Mouse (Mus musculus): ENCODE measurements around the gene Wfdc17.
A peak's percentile ranks its signal among the peaks of the same experiment; 100 is the strongest.

The Wfdc17 gene

DNA sequence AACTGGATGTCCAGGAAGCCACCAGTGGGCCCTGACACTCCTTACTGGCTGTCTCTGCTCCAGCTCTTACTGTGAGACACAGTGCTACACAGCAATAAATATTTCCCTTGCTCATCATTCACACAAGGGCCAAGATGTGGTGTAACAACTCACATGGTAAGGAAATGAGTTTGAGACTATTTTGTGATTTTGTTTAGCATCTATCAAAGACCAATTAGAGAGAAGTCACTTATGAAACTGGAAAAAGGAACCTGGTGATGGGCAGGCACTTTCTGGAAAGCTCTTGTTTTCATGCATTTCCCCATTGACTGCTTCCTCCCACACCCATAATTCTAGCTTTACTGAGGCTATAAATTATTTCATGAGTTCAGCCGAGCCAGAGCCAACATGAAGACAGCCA is at the start of gene Wfdc17:
Wfdc17 (plus strand) TSS at position 287 of the 400 bp plus-strand sequence.
- DNase-seq (ENCODE audit: low spot score), result no peak

DNA sequence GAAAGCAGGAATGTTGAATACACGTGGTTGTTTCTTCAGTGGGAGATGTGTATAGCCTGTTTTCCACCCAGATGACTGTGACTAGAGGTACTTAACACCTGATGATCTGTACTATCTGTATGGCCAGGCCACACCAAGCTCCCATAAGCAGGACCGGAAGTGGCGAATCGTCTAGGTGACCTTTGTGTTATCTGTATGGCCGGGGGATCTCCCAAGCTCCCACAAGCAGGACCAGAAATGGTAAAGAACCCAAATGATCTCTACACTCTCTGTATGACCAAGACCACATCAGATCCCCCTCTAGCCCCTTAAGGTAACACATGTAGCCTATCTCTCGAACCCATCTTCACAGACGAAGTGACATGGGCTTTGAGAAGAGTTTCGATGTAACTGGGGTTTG is 49.2 kb upstream of the Wfdc17 start:
- DNase-seq (ENCODE audit: low spot score), result no peak

DNA sequence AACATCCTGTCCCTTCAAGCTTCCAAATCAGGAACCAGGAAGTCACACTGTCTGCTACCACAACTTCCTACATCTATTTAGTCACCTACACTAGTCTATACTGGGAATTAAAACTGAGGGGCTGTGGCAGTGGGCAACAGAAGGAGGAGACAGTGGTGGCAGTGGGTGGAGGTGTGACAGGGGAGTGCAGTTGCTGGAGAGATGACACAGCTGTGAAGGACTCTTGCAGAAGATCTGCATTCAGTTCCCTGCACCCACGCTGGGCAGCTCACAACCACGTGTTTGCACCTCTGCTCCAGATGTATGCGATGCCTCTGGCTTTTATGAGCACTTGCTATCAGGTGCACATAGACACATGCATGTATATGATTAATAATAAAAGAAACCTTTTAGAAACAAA is 46.3 kb upstream of the Wfdc17 start:
- no peak for DNase-seq (ENCODE audit: low spot score)

DNA sequence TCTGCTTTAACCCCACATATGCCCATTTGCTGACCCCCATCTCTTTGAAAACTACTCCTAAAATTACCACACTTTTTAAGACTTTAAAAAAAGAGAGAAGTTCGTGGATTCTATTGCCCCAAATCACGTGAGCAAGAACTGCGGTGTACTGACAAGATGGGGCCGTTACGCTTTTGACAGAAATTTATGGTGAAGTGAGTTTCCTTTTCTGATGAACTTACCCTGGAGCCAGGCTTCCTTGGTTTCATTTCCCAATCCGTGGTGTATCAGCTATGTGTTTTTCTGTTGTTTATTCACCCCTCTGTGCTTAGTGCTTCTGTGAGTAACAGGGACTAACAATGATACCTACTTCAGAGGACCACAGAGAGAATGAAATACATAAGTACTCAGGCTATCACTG is 45.0 kb upstream of the Wfdc17 start:
- no peak for DNase-seq (ENCODE audit: low spot score)

DNA sequence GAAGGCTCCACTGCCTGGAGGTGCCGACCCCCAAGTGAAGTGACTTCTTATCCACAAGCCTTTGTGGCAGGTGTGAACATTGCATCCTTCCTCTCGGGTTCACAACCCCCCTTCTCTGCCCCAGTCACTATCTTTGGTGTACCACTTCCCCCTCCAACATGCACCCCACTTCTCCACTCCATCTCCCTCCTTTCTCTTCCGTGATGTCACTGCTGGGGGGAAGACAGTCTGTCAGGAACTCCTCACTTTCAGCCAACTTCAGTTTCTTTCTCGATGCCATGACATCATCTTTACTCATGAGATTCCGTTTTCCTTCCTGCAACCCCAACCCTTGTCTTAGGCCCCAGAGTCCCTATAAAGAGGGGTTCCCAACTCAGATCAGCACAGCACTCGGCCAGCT is 41.6 kb upstream of the Wfdc17 start, which contains the start of gene Ccl4:
Ccl4 (plus strand) TSS at position 381 of the 400 bp plus-strand sequence.
- DNase-seq (ENCODE audit: low spot score), result no peak

DNA sequence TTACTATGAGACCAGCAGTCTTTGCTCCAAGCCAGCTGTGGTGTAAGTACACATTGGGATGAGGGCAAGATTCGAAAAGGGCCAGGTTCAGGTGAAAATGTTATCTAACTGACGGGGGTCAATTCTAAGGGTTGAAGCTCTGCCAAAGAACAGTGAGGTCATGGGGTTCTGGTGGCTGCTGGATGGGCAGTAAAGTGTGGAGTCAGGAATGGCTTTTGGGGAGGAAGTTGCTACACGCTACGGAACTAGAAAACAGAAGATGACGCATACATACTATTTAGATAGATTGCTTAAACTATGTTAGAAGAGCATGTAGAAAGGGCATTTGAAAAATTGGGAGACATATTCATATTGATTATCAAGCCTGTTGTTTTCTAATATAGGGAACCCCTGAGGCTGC is 40.3 kb upstream of the Wfdc17 start:
- no peak for DNase-seq (ENCODE audit: low spot score)

DNA sequence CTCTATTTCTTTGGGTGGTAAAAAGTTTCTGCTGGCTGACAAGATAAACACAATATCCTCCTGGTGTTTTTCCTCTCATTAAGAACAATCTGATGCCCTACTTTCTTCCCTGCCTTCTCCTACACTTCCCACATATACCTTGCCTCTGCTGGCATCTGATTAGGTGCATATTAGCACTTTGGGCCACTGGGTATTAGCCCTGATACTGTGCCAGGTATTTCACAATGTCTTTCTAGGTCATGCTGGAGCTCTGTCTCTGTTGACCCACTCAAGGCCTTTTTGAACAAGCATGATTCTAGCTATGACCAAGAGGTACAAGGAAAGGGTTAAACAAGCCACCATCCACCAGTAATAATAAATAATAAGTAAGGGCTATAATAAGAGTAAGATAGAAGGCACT is 32.0 kb upstream of the Wfdc17 start:
- no peak for DNase-seq (ENCODE audit: low spot score)

DNA sequence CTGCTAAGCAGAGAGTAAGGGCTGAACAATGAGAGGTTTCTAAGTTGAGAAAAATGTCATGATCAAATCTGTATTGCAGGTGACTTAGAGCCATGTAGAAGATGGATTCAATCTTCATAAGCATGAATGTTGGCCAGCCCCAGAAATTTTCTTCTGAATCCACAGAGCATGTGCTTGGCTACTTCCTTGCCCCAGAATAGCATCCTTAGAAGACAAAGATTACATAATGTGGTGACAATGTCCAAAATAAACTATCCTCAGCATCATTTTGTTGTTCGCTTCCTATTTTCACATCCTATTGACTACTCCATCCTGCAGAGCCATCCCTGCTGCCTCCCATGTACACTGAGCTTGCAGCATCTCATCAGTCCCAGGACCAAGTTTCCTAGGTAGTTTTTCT is 28.1 kb upstream of the Wfdc17 start:
- no peak for DNase-seq (ENCODE audit: low spot score)

DNA sequence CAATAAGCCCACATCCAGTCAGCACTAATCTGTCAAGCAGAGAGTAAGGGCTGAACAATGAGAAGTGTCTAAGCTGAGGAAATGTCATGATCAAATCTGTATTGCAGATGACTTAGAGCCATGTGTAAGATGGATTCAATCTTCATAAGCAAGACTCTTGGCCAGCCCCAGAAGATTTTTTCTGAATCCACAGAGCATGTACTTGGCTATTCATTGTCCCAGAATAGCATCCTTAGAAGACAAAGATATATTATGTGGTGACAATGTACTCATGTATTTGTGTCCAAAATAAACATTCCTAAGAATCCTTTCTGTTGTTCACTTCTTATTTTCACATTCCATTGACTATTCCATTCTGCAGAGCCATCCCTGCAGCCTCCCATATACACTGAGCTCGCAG is 13.9 kb upstream of the Wfdc17 start:
- DNase-seq (ENCODE audit: low spot score), result no peak

DNA sequence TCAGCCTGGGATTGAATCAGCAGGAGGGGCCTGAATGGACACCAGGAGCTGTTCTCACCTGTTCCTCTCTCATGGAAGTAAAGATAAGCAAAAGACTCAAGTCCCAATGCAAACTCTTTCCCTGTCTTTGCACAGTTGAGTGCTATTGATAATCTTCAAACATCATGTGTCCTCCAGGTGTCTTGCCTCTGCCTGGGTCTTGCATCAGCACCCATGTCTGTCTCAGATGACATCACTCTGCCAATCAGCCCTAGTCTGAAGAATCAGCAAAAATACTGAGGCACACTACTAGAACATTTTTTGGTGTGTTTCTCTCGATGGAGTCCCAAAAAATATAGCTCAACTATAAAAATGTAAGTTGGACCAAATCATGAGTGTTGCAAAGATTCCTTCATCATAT is 11.8 kb upstream of the Wfdc17 start:
- DNase-seq (ENCODE audit: low spot score), result no peak

DNA sequence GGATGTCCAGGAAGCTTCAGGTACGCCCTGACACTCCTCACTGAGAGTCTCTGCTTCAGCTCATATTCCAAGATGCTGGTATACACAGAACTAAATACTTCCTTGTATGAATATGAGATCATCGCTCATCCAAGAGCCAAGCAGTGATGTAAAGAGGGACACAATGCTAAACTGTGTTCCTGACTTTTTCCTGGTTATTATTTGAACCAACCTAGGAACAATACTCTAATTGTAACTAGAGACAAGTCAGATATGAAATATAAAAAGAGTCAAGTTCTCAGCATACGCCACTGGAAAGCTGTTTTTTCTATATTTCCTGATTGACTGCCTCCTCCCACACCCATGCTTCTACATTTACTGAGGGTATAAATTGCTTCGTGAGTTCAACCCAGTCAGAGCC is 4.9 kb downstream of the Wfdc17 start, which contains the start of gene Wfdc18:
Wfdc18 (plus strand) TSS at position 301 of the 400 bp plus-strand sequence.
- no peak for DNase-seq (ENCODE audit: low spot score)

DNA sequence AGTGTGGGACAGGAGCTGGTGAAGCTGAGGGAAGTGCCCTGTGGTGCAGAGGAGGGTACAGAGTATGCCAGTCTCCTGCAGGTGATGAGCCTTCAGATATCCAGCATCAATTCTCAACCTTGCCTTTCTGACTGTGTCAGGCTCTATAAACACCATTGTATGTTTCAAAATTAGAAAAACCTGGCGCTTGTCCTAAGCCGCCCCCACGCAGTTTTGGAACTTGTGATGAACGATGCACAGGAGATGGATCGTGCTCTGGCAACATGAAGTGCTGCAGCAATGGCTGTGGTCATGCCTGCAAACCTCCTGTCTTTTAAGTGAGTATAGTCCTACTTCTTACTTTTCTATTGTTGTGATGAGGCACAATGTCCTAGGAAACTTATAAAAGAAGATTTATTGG is 5.9 kb downstream of the Wfdc17 start:
- DNase-seq (ENCODE audit: low spot score), result no peak

DNA sequence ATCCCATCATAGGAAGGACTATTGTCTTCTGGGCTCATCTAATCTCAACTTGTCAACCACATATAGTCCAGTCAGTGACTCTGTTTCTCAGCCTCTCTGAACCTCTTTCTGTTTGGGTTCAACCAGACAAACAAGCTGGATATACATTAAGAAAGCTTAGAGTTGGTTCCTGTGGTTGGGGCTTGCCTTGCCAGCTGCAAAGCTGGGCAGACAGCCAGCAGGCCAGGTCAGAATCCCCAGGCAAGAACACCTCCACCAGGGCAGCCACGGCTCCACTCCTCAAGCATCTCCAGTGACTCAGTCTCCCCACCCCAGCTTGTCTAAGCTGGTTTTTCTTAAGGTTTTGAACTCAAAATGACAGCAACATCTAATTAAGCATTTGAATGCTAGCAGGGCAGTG is 8.9 kb downstream of the Wfdc17 start:
- no peak for DNase-seq (ENCODE audit: low spot score)

DNA sequence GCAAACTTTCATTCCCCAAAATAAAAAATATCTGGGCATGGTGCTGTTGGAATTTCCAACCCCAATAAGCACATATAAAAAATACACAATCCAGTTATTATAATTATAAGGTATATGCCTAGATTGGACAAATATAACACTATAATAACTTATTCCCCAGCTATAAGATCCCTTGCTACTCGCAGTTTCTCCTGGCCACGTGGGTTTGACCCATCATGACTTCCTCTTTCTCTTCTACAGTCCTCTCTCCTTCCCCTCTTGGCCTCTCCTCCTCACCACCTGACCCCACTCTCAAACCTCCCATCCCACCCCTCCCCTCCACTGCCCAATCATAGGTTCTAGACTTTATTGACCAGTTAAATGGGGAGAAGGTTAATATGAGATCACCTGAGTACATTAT is 10.1 kb downstream of the Wfdc17 start:
- DNase-seq (ENCODE audit: low spot score), result no peak

DNA sequence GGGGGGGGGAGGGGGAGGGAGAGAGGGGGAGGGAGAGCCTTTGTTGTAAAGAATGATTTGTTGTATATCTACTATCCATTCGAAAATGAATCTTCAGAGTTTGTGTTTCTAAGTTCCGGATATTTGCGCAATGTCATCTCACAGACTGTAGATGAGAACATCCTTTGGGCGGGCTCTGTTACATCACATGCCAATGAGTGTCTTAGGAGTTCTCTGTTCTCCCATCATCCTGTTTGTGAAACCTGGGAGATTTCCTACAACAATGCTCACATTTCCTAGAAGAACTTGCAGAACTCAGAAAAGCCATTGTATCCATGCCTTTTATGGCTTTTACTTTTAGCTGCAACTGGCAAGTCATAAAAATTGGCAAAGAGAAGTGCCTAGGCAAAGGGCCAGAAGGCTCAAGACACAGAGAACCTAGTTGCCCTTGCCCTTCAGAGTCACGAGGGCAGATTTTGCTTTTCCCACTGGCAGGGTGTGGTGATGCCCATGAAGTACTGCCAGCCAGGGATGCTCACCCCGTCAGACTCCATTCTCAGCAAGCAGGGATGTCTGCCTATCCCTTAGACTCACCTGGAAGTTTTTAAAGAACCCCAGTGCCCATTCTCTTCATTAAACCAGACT is 13.4 kb downstream of the Wfdc17 start:
- no peak for DNase-seq (ENCODE audit: low spot score)

DNA sequence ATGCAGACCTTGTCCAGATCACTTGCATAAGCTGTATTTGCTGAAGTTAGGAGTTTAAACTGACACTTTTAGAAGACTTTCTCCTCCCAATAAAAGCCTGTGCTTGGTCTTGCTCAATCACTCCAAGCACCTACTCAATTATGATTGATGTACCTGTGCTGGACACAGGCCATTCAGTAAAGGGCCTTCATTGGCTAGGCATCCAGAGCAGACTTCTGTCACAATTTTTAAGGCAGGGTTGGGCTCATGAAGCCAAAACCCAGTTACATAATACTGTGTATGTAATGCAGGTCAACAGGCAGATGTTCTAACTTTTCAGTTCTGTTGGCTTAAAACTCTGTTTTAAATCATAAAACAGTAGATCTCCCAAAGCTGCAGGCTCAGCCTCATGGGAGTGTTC is 17.0 kb downstream of the Wfdc17 start:
- no peak for DNase-seq (ENCODE audit: low spot score)

DNA sequence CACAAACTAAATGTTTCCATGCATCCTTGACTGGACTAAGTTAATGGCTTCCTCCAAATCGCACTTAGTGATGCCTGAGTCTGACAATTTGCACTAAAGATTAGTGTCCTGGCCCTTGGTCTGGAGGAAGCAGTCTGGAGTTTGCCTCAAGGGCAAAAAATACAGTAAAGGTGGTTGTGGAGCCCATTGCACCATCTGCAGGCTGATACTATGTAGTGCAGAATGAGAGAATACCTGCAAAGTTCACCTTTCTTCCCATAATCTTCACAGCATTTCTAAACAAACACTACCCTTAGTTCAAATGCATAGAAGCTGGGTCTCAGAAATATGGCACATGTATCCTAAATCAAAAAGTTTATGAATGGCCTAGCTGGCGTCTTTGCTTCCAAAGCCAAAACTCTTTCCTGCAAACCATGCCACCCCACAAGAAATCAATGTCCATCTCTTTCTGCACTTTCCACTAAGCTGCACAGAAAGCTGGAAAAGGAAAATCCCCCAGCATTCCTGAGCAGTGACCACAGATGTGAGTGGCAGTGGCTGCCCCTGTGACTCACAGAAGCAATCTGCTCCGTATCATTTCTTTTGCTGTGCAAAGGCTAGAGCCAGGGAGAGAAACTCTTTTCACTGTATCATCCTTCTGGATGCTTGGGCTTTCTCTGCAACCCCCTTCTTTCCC is 25.1 kb downstream of the Wfdc17 start:
- no peak for DNase-seq (ENCODE audit: low spot score)

DNA sequence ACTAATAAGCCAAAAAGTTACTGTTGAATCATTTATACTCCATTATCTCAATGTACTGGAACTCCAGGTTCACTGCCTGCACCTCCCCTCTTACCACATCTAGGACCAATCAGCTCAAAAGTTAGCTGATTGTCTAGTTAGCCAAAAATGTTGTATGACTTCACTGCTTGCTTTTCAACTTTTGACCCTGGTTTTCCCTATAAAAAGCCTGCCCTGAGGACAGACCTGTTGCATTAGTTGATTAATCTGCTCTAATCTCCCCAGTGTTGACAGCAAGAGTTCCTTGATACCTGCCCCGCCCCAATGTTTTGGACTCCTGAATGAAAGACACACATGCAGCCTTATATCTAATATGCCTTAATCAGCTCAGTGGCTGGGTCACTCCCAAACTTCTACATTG is 27.3 kb downstream of the Wfdc17 start:
- DNase-seq (ENCODE audit: low spot score), result no peak

DNA sequence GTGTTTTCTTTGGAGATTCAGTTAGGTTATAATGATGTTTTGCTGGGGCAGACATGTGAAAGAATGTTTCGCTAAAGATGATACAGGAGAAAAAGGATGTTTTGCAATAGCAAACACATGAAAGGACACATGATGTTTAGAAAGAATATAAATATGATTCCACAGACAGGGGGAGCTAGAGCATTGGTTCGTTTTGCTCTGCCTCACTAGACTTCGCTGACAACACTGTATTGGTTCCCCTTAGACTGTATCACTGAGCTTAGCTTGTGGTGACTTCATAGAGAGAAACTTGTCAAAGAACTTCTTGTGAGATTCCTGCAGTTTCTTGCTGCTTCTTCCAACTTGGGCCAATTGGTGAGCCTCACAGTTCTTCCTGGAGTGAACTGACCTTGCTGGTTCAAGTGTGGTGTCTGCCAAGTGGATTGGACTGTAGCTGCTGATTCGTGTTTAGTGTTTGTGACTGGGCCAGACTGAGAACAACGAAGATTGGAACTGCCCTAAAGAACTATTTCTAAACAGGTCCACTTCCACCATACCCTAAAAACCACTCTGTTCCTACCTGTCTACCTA is 29.4 kb downstream of the Wfdc17 start:
- no peak for DNase-seq (ENCODE audit: low spot score)

DNA sequence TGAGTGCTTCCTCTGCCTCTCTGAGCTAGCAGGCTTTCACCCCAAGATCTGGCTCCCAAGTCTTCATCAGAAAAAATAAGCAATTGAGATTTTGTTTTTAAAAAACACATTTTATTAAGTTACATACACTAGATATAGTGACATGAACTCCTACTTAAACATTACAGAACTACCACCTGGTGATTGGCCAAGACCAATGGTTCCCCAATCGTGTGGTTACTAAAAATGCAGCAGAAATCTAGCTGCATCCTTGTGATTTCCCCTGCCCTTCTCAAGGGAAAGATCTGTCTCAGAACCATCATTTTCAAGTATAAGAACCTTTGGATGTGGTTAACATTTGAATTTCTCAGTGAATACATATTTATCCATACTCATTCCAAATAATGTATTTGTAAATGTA is 30.4 kb downstream of the Wfdc17 start:
- DNase-seq (ENCODE audit: low spot score), result no peak

DNA sequence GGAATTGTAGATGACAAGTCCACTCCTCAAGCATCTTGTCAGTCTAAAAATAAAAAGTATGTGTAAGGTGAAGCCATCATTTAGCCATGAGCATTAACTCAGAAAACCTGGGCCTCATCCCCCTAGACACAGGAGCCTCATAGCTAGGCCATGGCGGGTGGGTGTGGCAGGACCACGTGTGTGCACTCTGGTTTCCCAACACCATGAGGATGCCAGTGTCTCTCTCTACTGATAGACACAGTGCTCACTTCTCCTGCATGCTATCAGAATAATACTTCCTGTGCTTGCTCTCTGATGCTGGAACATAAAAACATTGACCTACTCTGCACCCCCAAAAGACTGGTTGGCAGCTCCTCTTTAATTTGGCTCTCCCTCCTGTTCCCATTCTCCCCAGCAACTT is 32.1 kb downstream of the Wfdc17 start:
- DNase-seq (ENCODE audit: low spot score), result no peak

DNA sequence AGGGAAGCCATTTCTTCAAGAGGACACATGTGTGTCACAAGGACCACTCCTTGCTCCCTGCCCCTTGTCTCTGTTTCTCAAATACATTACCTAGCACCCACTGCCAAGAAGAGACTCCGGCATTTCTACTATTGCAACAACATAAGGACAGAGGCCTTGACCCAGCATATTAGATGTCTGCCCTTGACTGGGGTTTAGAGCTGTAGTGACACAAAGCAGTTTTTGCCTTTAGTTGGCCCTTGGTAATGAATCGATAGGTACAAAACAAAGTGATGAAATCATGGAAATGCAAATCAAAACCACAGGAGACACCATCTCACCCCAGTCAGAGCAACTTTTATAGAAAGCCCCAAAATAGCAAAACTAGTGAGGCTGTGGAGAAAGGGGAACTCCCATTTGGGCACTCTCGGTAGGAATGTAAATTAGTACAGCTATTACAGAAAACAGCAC is 33.3 kb downstream of the Wfdc17 start:
- no peak for DNase-seq (ENCODE audit: low spot score)

DNA sequence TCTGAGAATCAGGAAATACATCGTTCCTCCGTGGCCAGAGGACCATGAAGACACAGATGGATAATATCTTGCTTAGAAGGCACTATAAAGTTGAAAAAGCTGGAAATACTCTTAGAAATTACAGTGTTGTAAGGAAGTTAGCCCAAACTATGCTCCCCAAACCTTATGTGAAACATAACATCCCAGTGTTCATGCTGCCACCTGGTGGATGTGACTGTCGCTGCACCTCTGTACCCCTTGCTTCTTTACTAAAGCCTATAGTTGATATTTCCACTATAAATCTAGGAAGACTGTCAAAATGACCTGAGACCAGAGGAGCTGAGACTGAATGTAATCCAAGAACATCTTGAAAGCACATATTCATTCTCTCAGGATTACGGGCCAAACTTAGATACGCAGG is 35.5 kb downstream of the Wfdc17 start:
- peak; percentile 57 for DNase-seq (ENCODE audit: low spot score)
